In genomic region chr8:107449655-107450054, GRCm38 (mm10) we compare ENCODE assay signal across 15 mouse cellular contexts. TPM values are rescaled to one million over a fixed set of nuclear protein-coding genes. Genes with fewer than 3 reads are reported as not detected.
A peak's percentile ranks its signal among the peaks of the same experiment; 100 is the strongest.
DNase-seq lines count a peak whose midpoint lies in the region; ATAC-seq and TF ChIP-seq lines count a peak whose summit lies in the region.
"Had no signal": no experiment of that assay in that cellular context is flagged by ENCODE, and none has a peak within 500 bp of the region (broad histone marks: within the 10 kb centered on the region; RNA-seq: fewer than 3 reads in every experiment).

No protein-coding gene starts in this region.

- peaks cover 23% of the 10 kb centered on the region for H3K36me3 ChIP-seq in hindbrain, embryonic 10.5 days
- H3K36me3 ChIP-seq in hindbrain, postnatal 0 days (ENCODE audit: insufficient read depth, low read length), result peaks cover 11% of the 10 kb centered on the region; the same call in 1 of the 2 replicates
- H3K36me3 ChIP-seq in midbrain, embryonic 11.5 days (ENCODE audit: control insufficient read depth, insufficient read depth, low read length), result no peaks in the 10 kb centered on the region
- H3K36me3 ChIP-seq in midbrain, embryonic 14.5 days (ENCODE audit: control insufficient read depth, insufficient read depth, low read length), result peaks cover 12% of the 10 kb centered on the region
- peaks cover 4% of the 10 kb centered on the region; the same call in 1 of the 2 replicates for H3K36me3 ChIP-seq in small intestine, adult 2 months (ENCODE audit: control insufficient read depth, insufficient read depth, low read length)

- TF ChIP-seq POLR2A in small intestine, adult 2 months (IDR thresholded peaks at IDR 0.05; ENCODE audit: low read depth, low read length), result no peak

- H3K4me3 ChIP-seq in hindbrain, embryonic 10.5 days, result no peak overlapping the region
- no peak overlapping the region for H3K4me3 ChIP-seq in hindbrain, postnatal 0 days (ENCODE audit: low read length)
- H3K4me3 ChIP-seq in midbrain, embryonic 11.5 days (ENCODE audit: low read depth, low read length), result no peak overlapping the region
- no peak overlapping the region for H3K4me3 ChIP-seq in midbrain, embryonic 14.5 days (replicated peaks; ENCODE audit: low read depth, low read length)
- H3K4me3 ChIP-seq in small intestine, adult 2 months (ENCODE audit: low read depth, low read length), result no peak overlapping the region
- H3K4me3 ChIP-seq: neural tube, embryonic 13.5 days had no signal

- no peak for DNase-seq in hindbrain, embryonic 10.5 days (ENCODE audit: low spot score)
- no peak for DNase-seq in hindbrain, postnatal 0 days (ENCODE audit: low spot score)
- peak; percentile 44 for DNase-seq in midbrain, embryonic 11.5 days (ENCODE audit: low spot score, missing footprints)
- no peak for DNase-seq in midbrain, embryonic 14.5 days
- DNase-seq in spleen, postnatal 14 days (ENCODE audit: low spot score in 2 of 2), result no peak
- no peak for DNase-seq in T-cell, adult 2 months (ENCODE audit: low spot score)
- DNase-seq: adrenal gland, adult 8-10 months; cerebellum, postnatal 25 days; right cerebral cortex, postnatal 25 days; thymus, postnatal 4 days had no signal

- ATAC-seq in hindbrain, postnatal 0 days, result no peak
- ATAC-seq in midbrain, embryonic 11.5 days (ENCODE audit: low FRiP score), result no peak
- no peak for ATAC-seq in midbrain, embryonic 14.5 days (ENCODE audit: low FRiP score, low TSS enrichment)
- ATAC-seq in granulocyte monocyte progenitor cell, adult 5-6 weeks (replicated peaks; ENCODE audit: poor library complexity, severe bottlenecking), result peak; percentile 40
- ATAC-seq: forebrain, embryonic 16.5 days had no signal

- 76% methylated on average over 6 of the region's 6 CpGs for WGBS in hindbrain, embryonic 10.5 days
- 79% methylated on average over 6 of the region's 6 CpGs for WGBS in hindbrain, postnatal 0 days
- WGBS in midbrain, embryonic 11.5 days, result 77% methylated on average over 6 of the region's 6 CpGs
- 78% methylated on average over 6 of the region's 6 CpGs for WGBS in midbrain, embryonic 14.5 days
- 54% methylated on average over 6 of the region's 6 CpGs for WGBS in small intestine, adult 2 months

- H3K4me1 ChIP-seq in hindbrain, embryonic 10.5 days (replicated peaks), result peaks cover 22% of the 10 kb centered on the region
- H3K4me1 ChIP-seq in hindbrain, postnatal 0 days (ENCODE audit: insufficient read depth, low read length), result no peaks in the 10 kb centered on the region
- peaks cover 6% of the 10 kb centered on the region for H3K4me1 ChIP-seq in midbrain, embryonic 11.5 days (ENCODE audit: control insufficient read depth, insufficient read depth, low read length)
- no peaks in the 10 kb centered on the region for H3K4me1 ChIP-seq in midbrain, embryonic 14.5 days (ENCODE audit: control insufficient read depth, insufficient read depth, low read length)
- H3K4me1 ChIP-seq in small intestine, adult 2 months (ENCODE audit: control insufficient read depth, insufficient read depth, insufficient read length, low read length), result peaks cover 19% of the 10 kb centered on the region; the same call in 1 of the 2 replicates

- no peaks in the 10 kb centered on the region for H3K9me3 ChIP-seq in hindbrain, embryonic 10.5 days
- no peaks in the 10 kb centered on the region for H3K9me3 ChIP-seq in hindbrain, postnatal 0 days (ENCODE audit: low read length)
- H3K9me3 ChIP-seq in midbrain, embryonic 11.5 days (ENCODE audit: control insufficient read depth, low read length), result no peaks in the 10 kb centered on the region
- H3K9me3 ChIP-seq in midbrain, embryonic 14.5 days (ENCODE audit: control insufficient read depth, low read length), result no peaks in the 10 kb centered on the region
- H3K9me3 ChIP-seq: G1E; neural tube, embryonic 13.5 days had no signal

- no peak overlapping the region for H3K4me2 ChIP-seq in hindbrain, postnatal 0 days (ENCODE audit: low read depth, low read length)
- H3K4me2 ChIP-seq in midbrain, embryonic 11.5 days, result no peak overlapping the region
- no peak overlapping the region for H3K4me2 ChIP-seq in midbrain, embryonic 14.5 days (ENCODE audit: low read length)
- H3K4me2 ChIP-seq: neural tube, embryonic 13.5 days had no signal

- H3K27ac ChIP-seq in hindbrain, embryonic 10.5 days, result 0 out of 2 replicates have a peak overlapping the region, but pooled peaks have one; percentile 62
- H3K27ac ChIP-seq in hindbrain, postnatal 0 days, result no peak overlapping the region
- H3K27ac ChIP-seq in midbrain, embryonic 11.5 days (ENCODE audit: low read depth, low read length), result no peak overlapping the region
- no peak overlapping the region for H3K27ac ChIP-seq in midbrain, embryonic 14.5 days (replicated peaks; ENCODE audit: low read depth, low read length)
- H3K27ac ChIP-seq in small intestine, adult 2 months (ENCODE audit: insufficient read depth, low read depth, low read length), result peak overlapping the region; percentile 75
- H3K27ac ChIP-seq: neural tube, embryonic 13.5 days had no signal

- no peaks in the 10 kb centered on the region for H3K27me3 ChIP-seq in hindbrain, embryonic 10.5 days (ENCODE audit: insufficient read depth, poor library complexity, severe bottlenecking)
- no peaks in the 10 kb centered on the region for H3K27me3 ChIP-seq in hindbrain, postnatal 0 days (ENCODE audit: insufficient read depth, low read length)
- no peaks in the 10 kb centered on the region for H3K27me3 ChIP-seq in midbrain, embryonic 11.5 days (ENCODE audit: control insufficient read depth, insufficient read depth, low read length)
- H3K27me3 ChIP-seq in midbrain, embryonic 14.5 days (ENCODE audit: control insufficient read depth, insufficient read depth, low read length), result no peaks in the 10 kb centered on the region
- no peaks in the 10 kb centered on the region for H3K27me3 ChIP-seq in small intestine, adult 2 months (ENCODE audit: control insufficient read depth, insufficient read depth, low read length)
- H3K27me3 ChIP-seq: neural tube, embryonic 13.5 days had no signal

- TF ChIP-seq CTCF in hindbrain, postnatal 0 days (IDR thresholded peaks at IDR 0.05; ENCODE audit: low read depth), result no peak
- no peak for TF ChIP-seq CTCF in small intestine, adult 2 months (IDR thresholded peaks at IDR 0.05; ENCODE audit: extremely low read depth, insufficient read length, insufficient replicate concordance, low read depth, low read length)

- no peak overlapping the region for H3K9ac ChIP-seq in hindbrain, postnatal 0 days (replicated peaks; ENCODE audit: low read length)
- H3K9ac ChIP-seq in midbrain, embryonic 11.5 days (ENCODE audit: low read length), result no peak overlapping the region
- no peak overlapping the region for H3K9ac ChIP-seq in midbrain, embryonic 14.5 days (replicated peaks; ENCODE audit: low read length)
- H3K9ac ChIP-seq: neural tube, embryonic 13.5 days had no signal

RNA-seq across cellular contexts. Expression of gene Wwp2, which starts 13.5 kb away (rescaled TPM):
- polyA plus RNA-seq in hindbrain, embryonic 10.5 days (2016; fragmentation: Nextera tagmentation; extraction: Ambion mirVana), result 61.7 and 64.6 TPM in 2 replicates
- total RNA-seq in hindbrain, postnatal 0 days (2014; rRNA removed), result 36.2 and 41.9 TPM in 2 replicates
- polyA plus RNA-seq in hindbrain, postnatal 0 days (2015; fragmentation: Nextera tagmentation; extraction: Ambion mirVana), result 32.7 and 33.0 TPM in 2 replicates
- 53.1 and 56.4 TPM in 2 replicates for polyA plus RNA-seq in midbrain, embryonic 11.5 days (2014; fragmentation: Nextera tagmentation; extraction: Ambion mirVana)
- 38.3 and 50.5 TPM in 2 replicates for polyA plus RNA-seq in midbrain, embryonic 14.5 days (2014; fragmentation: Nextera tagmentation; extraction: Ambion mirVana)
- 48.3 and 55.4 TPM in 2 replicates for total RNA-seq in granulocyte monocyte progenitor cell, adult 5-6 weeks (2014; fragmentation: Nextera tagmentation)
- total RNA-seq in granulocyte monocyte progenitor cell, adult 5-6 weeks (2017), result 51.4 and 73.0 TPM in 2 replicates
- 23.6 and 56.9 TPM in 2 replicates for polyA plus RNA-seq in small intestine, adult 2 months (2012; rRNA removed)

RNA-seq across cellular contexts. Expression of gene Nob1, which starts 24.8 kb away (rescaled TPM):
- polyA plus RNA-seq in hindbrain, embryonic 10.5 days (2016; fragmentation: Nextera tagmentation; extraction: Ambion mirVana), result 91.8 and 92.7 TPM in 2 replicates
- total RNA-seq in hindbrain, postnatal 0 days (2014; rRNA removed), result 14.7 and 24.9 TPM in 2 replicates
- polyA plus RNA-seq in hindbrain, postnatal 0 days (2015; fragmentation: Nextera tagmentation; extraction: Ambion mirVana), result 48.9 and 49.5 TPM in 2 replicates
- polyA plus RNA-seq in midbrain, embryonic 11.5 days (2014; fragmentation: Nextera tagmentation; extraction: Ambion mirVana), result 69.5 and 81.7 TPM in 2 replicates
- polyA plus RNA-seq in midbrain, embryonic 14.5 days (2014; fragmentation: Nextera tagmentation; extraction: Ambion mirVana), result 52.0 and 60.3 TPM in 2 replicates
- 51.1 and 73.0 TPM in 2 replicates for total RNA-seq in granulocyte monocyte progenitor cell, adult 5-6 weeks (2014; fragmentation: Nextera tagmentation)
- total RNA-seq in granulocyte monocyte progenitor cell, adult 5-6 weeks (2017), result 47.2 and 49.8 TPM in 2 replicates
- 9.2 and 11.7 TPM in 2 replicates for polyA plus RNA-seq in small intestine, adult 2 months (2012; rRNA removed)

RNA-seq across cellular contexts. Expression of gene Nqo1, which starts 46.6 kb away (rescaled TPM):
- 4.5 and 5.5 TPM in 2 replicates for polyA plus RNA-seq in hindbrain, embryonic 10.5 days (2016; fragmentation: Nextera tagmentation; extraction: Ambion mirVana)
- total RNA-seq in hindbrain, postnatal 0 days (2014; rRNA removed), result 13.2 and 14.1 TPM in 2 replicates
- polyA plus RNA-seq in hindbrain, postnatal 0 days (2015; fragmentation: Nextera tagmentation; extraction: Ambion mirVana), result 22.1 and 23.7 TPM in 2 replicates
- polyA plus RNA-seq in midbrain, embryonic 11.5 days (2014; fragmentation: Nextera tagmentation; extraction: Ambion mirVana), result 6.7 and 7.9 TPM in 2 replicates
- 3.2 and 4.6 TPM in 2 replicates for polyA plus RNA-seq in midbrain, embryonic 14.5 days (2014; fragmentation: Nextera tagmentation; extraction: Ambion mirVana)
- total RNA-seq in granulocyte monocyte progenitor cell, adult 5-6 weeks (2014; fragmentation: Nextera tagmentation), result 4.3 TPM in 1 of 2 replicates, not detected in the other
- 0.52 and 1.2 TPM in 2 replicates for total RNA-seq in granulocyte monocyte progenitor cell, adult 5-6 weeks (2017)
- 9.7 and 37.7 TPM in 2 replicates for polyA plus RNA-seq in small intestine, adult 2 months (2012; rRNA removed)

Comparison
In these comparisons a context has a peak if more than half of its experiments do, and no peak if none do; other contexts are left out.
1. H3K27ac ChIP-seq: peak in hindbrain, embryonic 10.5 days (single experiment) and small intestine, adult 2 months (single experiment); none in hindbrain, postnatal 0 days (single experiment), midbrain, embryonic 11.5 days (single experiment) and midbrain, embryonic 14.5 days (single experiment).